Mouse (Mus musculus): Measurements from ENCODE around the gene Serpinb9b.
A peak's percentile ranks its signal among the peaks of the same experiment; 100 is the strongest.

The Serpinb9b gene

DNA sequence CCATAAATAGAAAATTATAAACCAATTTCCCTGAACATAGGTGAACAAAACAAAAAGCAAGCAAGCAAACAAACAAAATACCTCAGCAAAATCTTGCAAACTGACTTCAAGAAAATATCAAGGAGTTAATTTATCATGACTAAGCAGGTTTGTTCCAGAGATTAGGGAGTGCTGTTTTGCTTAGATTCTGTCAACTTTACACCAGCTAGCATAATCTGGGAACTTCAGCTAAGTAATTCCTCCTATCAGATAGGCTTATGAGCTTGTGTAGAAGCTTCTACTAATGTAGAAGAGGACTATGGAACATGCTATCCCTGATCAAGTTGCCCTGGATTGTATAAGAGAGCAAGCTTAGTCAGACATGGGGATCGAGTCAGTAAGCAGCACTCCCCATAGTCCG lies 20.0 kb downstream of the Serpinb9b start:
- DNase-seq, result no peak

DNA sequence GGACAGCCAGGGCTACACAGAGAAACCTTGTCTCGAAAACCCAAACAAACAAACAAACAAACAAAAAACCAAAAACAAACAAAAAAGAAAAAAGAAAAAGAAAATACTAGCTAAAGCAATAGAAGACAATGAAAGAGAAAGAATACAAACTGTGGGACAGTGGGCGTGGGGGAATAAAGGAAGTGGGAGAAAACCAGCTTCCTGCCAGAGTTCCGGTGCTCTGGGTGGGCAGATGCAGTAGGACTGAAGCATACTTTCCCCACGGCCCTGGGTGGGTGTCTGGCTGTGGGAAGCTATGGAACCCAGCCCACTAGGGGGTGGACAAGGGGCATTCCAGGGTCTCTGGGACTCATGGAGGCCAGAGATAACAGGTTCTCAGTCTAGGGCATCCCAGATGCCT lies 21.0 kb downstream of the Serpinb9b start:
- no peak for DNase-seq

- no peak for DNase-seq
These were observed 24.5 kb downstream of the Serpinb9b start for GRCm38 (mm10) chr13:33051697-33052096.

DNA sequence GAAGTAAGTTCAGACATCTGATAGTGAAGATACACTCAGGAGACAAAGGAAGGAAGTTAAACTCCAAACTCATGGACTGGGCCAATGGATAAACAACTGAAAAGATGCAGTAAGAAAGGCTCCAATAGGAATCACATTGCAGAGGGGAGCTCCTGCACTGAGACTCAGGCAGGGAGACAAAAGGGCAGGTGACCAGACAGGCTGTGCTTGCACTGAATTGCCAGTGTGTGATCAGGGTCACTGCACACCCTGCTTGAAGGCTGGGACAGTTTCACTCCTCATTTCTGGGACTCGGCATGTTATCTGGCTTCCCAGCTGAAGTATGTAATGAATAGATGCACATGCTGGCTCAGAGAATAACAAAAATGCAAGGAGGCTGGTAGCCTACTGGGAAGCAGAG lies 35.8 kb downstream of the Serpinb9b start:
- no peak for DNase-seq

DNA sequence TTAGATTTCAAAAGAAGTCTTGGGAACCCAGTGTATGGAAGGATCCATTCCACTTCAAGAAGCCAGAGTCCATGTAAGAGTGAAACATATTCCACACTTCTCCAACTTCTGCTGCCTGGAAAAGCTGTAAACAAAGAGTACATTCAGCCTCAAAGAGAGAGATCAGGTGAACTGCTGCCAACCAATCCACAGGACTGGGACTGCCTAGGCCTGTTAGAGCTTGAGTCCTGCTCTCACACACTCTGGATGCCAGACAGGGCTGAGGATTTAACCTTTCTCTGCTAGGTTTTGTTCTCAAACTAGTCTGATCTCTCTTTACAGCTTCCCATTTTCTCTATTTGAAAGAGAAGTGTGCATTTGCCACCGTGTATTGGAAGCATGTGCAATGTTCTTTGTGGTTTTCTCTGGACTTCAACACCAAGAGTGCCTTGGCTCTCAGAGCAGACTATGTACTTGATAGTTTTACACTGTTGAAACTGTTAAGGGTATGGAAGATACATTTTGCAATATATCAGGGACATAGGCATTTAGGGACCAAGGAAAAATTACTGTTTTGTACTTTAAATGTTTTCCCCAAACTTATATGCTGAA lies 40.3 kb downstream of the Serpinb9b start:
- DNase-seq, result no peak

DNA sequence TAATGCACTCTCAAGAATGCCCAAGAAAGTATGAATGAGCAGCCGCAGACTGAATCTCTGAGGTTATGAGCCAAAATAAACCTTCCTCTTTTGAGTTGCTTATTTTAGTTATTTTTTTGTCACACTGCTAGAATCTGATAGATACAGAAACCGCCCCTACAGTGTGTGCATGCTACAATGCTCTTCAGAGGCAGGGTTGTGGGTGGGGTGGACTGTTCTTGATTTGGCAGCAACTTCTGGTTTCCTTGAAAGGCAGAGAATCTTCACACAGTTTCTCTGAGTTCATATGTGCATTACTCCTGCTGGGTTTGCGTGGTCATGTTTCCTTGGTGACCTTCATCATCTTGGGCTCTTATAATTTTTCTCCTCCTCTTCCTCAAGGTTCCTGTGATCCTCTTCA lies 40.9 kb downstream of the Serpinb9b start:
- no peak for DNase-seq

DNA sequence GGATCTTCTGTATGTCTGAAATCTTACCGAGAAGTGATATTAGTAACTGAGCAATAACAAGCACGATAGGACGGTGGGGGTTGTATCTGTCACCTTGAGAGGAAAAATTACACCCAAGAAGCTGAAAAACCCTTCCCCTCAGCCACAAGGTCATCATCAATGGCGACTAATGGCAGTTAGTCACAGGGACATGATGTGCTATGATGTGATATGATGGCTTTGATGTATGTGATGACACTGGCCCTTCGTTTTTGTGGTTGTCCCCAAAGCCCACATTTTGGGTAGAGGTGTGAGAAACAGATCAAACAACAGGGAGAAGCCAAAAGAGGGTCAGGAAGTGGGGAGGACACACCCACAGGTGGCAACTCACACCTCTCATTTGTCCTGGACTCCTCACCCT lies 44.6 kb downstream of the Serpinb9b start:
- no peak for DNase-seq

DNA sequence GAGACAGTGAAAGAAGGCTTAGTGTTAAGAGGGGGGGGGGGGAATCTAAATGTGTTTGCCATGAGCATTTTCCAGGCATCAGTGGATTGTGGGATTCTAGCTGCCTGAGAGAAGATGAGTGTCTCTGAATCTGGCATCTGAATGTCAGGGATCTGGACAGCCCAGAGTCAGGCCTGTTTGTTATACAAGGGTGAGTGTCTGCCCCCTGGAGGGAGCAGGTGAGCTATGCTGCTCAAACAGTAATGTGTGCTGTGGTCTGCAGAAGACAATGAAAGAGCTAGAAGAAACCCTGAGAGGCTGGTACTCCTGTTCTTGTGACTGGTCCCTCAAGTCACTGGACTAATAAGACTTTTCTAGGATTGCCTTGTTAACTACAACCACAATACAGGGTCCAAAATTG lies 46.8 kb downstream of the Serpinb9b start:
- DNase-seq, result peak; percentile 60 to 71

GRCm38 (mm10) chr13:33076247-33076646 lies 49.0 kb downstream of the Serpinb9b start:
- no peak for DNase-seq

DNA sequence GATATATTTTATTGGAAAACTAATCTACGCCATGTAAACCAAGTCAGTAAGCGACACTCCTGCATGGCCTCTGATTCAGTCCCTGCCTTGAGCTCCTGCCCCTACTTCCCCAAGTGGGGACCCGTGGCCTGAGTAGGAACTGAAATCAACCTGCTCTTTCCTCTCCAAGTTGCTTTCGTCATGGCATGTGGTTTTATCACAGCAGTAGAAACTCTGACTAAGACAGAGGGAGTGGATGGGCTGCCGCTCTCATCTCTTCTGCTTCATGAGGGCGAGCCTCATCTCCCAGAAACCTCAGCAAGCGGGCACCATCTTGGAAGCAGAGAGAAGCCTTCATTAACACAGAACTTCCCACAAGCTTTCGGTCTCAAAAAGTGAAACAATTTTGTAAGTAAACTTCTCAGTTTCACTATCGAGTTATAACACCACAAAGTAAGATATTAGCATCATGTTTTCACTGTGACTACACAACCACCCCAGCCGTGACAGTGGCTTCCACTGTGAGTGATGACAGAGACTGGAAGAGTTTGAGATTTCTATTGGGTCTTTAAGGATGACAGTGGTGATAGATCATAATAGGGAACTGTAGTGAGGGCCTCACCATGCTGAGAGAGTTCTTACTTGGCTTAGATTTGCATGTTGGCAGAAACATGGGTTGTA lies 49.9 kb downstream of the Serpinb9b start:
- DNase-seq, result no peak

DNA sequence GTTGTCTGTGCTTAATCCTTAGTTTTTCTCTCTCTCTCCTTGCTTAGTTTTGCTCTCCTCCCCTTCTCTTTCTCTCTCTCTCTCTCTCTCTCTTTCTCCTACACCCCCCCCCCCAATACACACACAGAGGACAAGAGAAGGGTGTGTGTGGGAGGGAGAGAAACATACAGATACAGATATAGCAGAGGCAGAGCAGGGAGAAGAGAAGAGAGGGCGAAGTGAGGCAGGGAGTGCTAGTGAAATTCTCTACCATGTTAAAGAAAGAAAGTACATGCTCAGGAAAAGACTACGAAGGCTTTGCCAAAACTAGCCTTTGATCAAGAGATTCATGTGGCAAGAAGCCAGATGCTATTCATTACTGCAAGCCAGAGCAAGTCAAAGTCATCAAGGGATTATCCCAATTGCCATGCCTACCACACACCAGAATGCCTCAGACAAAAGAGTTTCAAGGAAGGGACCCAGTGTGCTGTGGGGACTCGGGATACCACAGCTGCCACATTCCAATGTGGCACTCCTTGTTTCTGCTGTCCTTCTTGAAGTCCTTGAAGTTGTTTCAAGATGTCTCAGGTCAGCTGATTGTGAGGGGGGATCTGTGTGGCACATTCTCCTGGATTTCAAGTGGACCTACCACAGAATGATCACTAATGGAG lies 51.0 kb downstream of the Serpinb9b start, which contains the start of gene Serpinb1b:
Gene Serpinb1b, plus strand, starts transcription at position 520 of the 650 bp plus-strand sequence.
- no peak for DNase-seq

- no peak for DNase-seq
These were observed 52.2 kb downstream of the Serpinb9b start for GRCm38 (mm10) chr13:33079391-33079790.

DNA sequence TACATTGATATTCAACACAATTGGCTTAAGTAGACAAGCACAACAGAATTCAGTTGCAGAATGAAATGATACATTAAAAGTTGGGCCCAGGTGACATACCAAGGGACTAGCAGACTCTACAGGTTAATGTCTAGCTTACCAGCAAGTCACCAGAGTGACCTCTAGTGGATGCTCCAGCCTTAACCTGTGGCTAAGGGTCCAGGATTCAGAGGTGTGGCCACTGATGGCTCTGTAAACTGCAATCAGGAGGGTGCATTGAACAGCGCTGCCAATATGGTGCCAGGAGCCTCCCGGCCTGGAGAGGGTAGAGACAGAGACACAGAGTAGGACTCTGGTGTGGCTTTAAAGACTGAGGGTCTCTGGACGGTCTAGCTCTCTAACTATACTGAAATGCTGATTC lies 53.1 kb downstream of the Serpinb9b start:
- DNase-seq, result peak; percentile 54

GRCm38 (mm10) chr13:33083834-33084233 lies 56.6 kb downstream of the Serpinb9b start:
- DNase-seq, result no peak

GRCm38 (mm10) chr13:33084975-33085694 lies 57.9 kb downstream of the Serpinb9b start:
- DNase-seq, result no peak

- DNase-seq, result peak in 1 of 2 experiments; percentile 5
These were observed 58.6 kb downstream of the Serpinb9b start for GRCm38 (mm10) chr13:33085695-33086432.

DNA sequence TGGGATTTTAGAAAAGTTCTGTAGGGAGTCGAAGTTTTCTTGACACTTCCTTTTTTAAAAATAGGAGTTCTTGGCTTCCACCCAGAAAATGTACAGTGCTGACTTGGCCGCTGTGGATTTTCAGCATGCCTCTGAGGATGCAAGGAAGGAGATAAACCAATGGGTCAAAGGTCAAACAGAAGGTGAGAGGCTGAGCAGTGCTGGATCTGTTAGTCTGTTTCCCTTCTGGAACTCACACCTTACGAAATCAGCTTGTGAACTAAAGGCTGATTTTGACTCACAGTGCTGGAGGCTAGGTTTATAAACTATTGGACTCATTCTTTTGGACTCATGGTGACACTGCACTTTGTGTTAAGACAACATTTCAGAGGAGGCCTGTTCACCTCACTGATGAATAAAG lies 62.4 kb downstream of the Serpinb9b start:
- DNase-seq, result no peak

GRCm38 (mm10) chr13:33090546-33090945 lies 63.3 kb downstream of the Serpinb9b start:
- no peak for DNase-seq

GRCm38 (mm10) chr13:33091306-33091705 lies 64.1 kb downstream of the Serpinb9b start:
- DNase-seq, result no peak
